In genomic region chr4:119001696-119002095, GRCm38 (mm10) we compare ENCODE assay signal across 32 mouse cellular contexts. TPM values are rescaled to one million over a fixed set of nuclear protein-coding genes. Genes with fewer than 3 reads are reported as not detected.
DNase-seq lines count a peak whose midpoint lies in the region; ATAC-seq and TF ChIP-seq lines count a peak whose summit lies in the region.
"Had no signal": no experiment of that assay in that cellular context is flagged by ENCODE, and none has a peak within 500 bp of the region (broad histone marks: within the 10 kb centered on the region; RNA-seq: fewer than 3 reads in every experiment).

No protein-coding gene starts in this region.

- no peaks in the 10 kb centered on the region for H3K36me3 ChIP-seq in heart, embryonic 14.5 days (ENCODE audit: control insufficient read depth, insufficient read depth, low read length)
- H3K36me3 ChIP-seq in heart, embryonic 10.5 days, result no peaks in the 10 kb centered on the region
- H3K36me3 ChIP-seq in intestine, embryonic 15.5 days, result no peaks in the 10 kb centered on the region
- no peaks in the 10 kb centered on the region for H3K36me3 ChIP-seq in intestine, postnatal 0 days (ENCODE audit: control insufficient read depth, insufficient read depth)
- H3K36me3 ChIP-seq: embryonic facial prominence, embryonic 12.5 days; forebrain, embryonic 12.5 days; hindbrain, embryonic 12.5 days; limb, embryonic 10.5 days; liver, embryonic 15.5 days; lung, embryonic 15.5 days; neural tube, embryonic 12.5 days had no signal

- H3K27me3 ChIP-seq in heart, embryonic 14.5 days (ENCODE audit: control insufficient read depth, insufficient read depth, low read length), result no peaks in the 10 kb centered on the region
- no peaks in the 10 kb centered on the region for H3K27me3 ChIP-seq in heart, embryonic 10.5 days (ENCODE audit: insufficient read depth, poor library complexity, severe bottlenecking)
- H3K27me3 ChIP-seq in intestine, embryonic 15.5 days (replicated peaks), result no peaks in the 10 kb centered on the region
- H3K27me3 ChIP-seq in intestine, postnatal 0 days (replicated peaks; ENCODE audit: control insufficient read depth, insufficient read depth, low read length), result no peaks in the 10 kb centered on the region
- no peaks in the 10 kb centered on the region for H3K27me3 ChIP-seq in Patski
- H3K27me3 ChIP-seq: CH12.LX; embryonic facial prominence, embryonic 12.5 days; hindbrain, embryonic 12.5 days; lung, embryonic 15.5 days; neural tube, embryonic 12.5 days had no signal

- TF ChIP-seq CTCF in intestine, postnatal 0 days (IDR thresholded peaks at IDR 0.05; ENCODE audit: low read depth), result no peak
- no peak for TF ChIP-seq CTCF in Patski (IDR thresholded peaks at IDR 0.05)

- H3K27ac ChIP-seq in heart, embryonic 14.5 days (replicated peaks in 1 of 2; ENCODE audit: control insufficient read depth in 1 of 2, insufficient read depth in 1 of 2, low read depth in 2 of 2, low read length in 2 of 2), result peak overlapping the region; percentile 24 to 32; a peak in 2 of 4 replicates
- H3K27ac ChIP-seq in heart, embryonic 10.5 days, result no peak overlapping the region; the same call in 1 of the 2 replicates
- no peak overlapping the region for H3K27ac ChIP-seq in intestine, embryonic 15.5 days
- H3K27ac ChIP-seq in intestine, postnatal 0 days (ENCODE audit: low read depth, low read length), result no peak overlapping the region
- H3K27ac ChIP-seq: embryonic facial prominence, embryonic 12.5 days; forebrain, embryonic 12.5 days; hindbrain, embryonic 12.5 days; layer of hippocampus, adult 2 months; limb, embryonic 10.5 days; liver, embryonic 15.5 days; lung, embryonic 15.5 days; neural tube, embryonic 12.5 days had no signal

- POLR2A ChIA-PET in Patski (lab: Charles Lee), result no interaction called here

- H3K9me3 ChIP-seq in heart, embryonic 14.5 days (ENCODE audit: control insufficient read depth, low read length), result no peaks in the 10 kb centered on the region
- no peaks in the 10 kb centered on the region for H3K9me3 ChIP-seq in heart, embryonic 10.5 days
- no peaks in the 10 kb centered on the region for H3K9me3 ChIP-seq in intestine, embryonic 15.5 days
- no peaks in the 10 kb centered on the region for H3K9me3 ChIP-seq in intestine, postnatal 0 days (ENCODE audit: control insufficient read depth)
- H3K9me3 ChIP-seq: embryonic facial prominence, embryonic 12.5 days; forebrain, embryonic 12.5 days; hindbrain, embryonic 12.5 days; limb, embryonic 10.5 days; liver, embryonic 15.5 days; lung, embryonic 15.5 days; neural tube, embryonic 12.5 days had no signal

- no peak for ATAC-seq in heart, embryonic 14.5 days (ENCODE audit: insufficient number of reproducible peaks, insufficient read depth, low FRiP score, low read depth)
- ATAC-seq in intestine, embryonic 15.5 days, result no peak
- no peak for ATAC-seq in intestine, postnatal 0 days
- ATAC-seq in Patski, result peak; percentile 55
- ATAC-seq: activated CD4-positive, CD25-positive, alpha-beta regulatory T cell, adult 4 months had no signal

- in situ Hi-C loops in Patski (cut with MboI; ENCODE audit: low pct_unique_long_range_greater_than_20kb), result no loop called here

- H3K4me2 ChIP-seq in heart, embryonic 14.5 days (ENCODE audit: low read length), result peak overlapping the region; percentile 44
- H3K4me2 ChIP-seq in intestine, embryonic 15.5 days (replicated peaks), result no peak overlapping the region
- no peak overlapping the region for H3K4me2 ChIP-seq in intestine, postnatal 0 days (replicated peaks; ENCODE audit: low read depth)
- H3K4me2 ChIP-seq: embryonic facial prominence, embryonic 12.5 days; forebrain, embryonic 12.5 days; hindbrain, embryonic 12.5 days; liver, embryonic 15.5 days; lung, embryonic 15.5 days; neural tube, embryonic 12.5 days had no signal

- H3K9ac ChIP-seq in heart, embryonic 14.5 days (ENCODE audit: low read length), result no peak overlapping the region
- H3K9ac ChIP-seq in intestine, embryonic 15.5 days, result 0 out of 2 replicates have a peak overlapping the region, but pooled peaks have one; percentile 1
- no peak overlapping the region for H3K9ac ChIP-seq in intestine, postnatal 0 days (ENCODE audit: low read depth, low read length)
- H3K9ac ChIP-seq: embryonic facial prominence, embryonic 12.5 days; forebrain, embryonic 12.5 days; hindbrain, embryonic 12.5 days; liver, embryonic 15.5 days; lung, embryonic 15.5 days; neural tube, embryonic 12.5 days had no signal

- H3K4me3 ChIP-seq in heart, embryonic 14.5 days (ENCODE audit: control insufficient read depth in 1 of 2, insufficient read depth in 1 of 2, low read depth in 1 of 2, low read length in 2 of 2), result no peak overlapping the region
- H3K4me3 ChIP-seq in heart, embryonic 10.5 days, result no peak overlapping the region
- H3K4me3 ChIP-seq in intestine, embryonic 15.5 days (replicated peaks), result no peak overlapping the region
- no peak overlapping the region for H3K4me3 ChIP-seq in intestine, postnatal 0 days (ENCODE audit: low read depth, low read length)
- H3K4me3 ChIP-seq: embryonic facial prominence, embryonic 12.5 days; erythroblast, embryonic 14.5 days; forebrain, embryonic 12.5 days; hindbrain, embryonic 12.5 days; layer of hippocampus, adult 2 months; limb, embryonic 10.5 days; liver, embryonic 15.5 days; lung, embryonic 15.5 days; neural tube, embryonic 12.5 days had no signal

- H3K4me1 ChIP-seq in heart, embryonic 14.5 days (ENCODE audit: control insufficient read depth in 2 of 2, insufficient read depth in 2 of 2, low read length in 2 of 2), result peaks cover 10% of the 10 kb centered on the region in 2 experiments; a peak in 3 of 4 replicates
- peaks cover 23% of the 10 kb centered on the region for H3K4me1 ChIP-seq in heart, embryonic 10.5 days
- H3K4me1 ChIP-seq in intestine, embryonic 15.5 days (replicated peaks), result no peaks in the 10 kb centered on the region
- H3K4me1 ChIP-seq in intestine, postnatal 0 days (replicated peaks; ENCODE audit: control insufficient read depth, insufficient read depth, low read length), result no peaks in the 10 kb centered on the region
- H3K4me1 ChIP-seq: embryonic facial prominence, embryonic 12.5 days; forebrain, embryonic 12.5 days; hindbrain, embryonic 12.5 days; limb, embryonic 10.5 days; lung, embryonic 15.5 days; neural tube, embryonic 12.5 days had no signal

- no peak for DNase-seq in heart, embryonic 10.5 days (ENCODE audit: low spot score)
- DNase-seq in Patski (ENCODE audit: low read depth, low spot score), result no peak
- no peak for DNase-seq in lung, postnatal 4 days
- no peak for DNase-seq in kidney, adult 11 months
- DNase-seq: adrenal gland, adult 8-10 months; cerebellum, adult 18-20 months; cerebellum, postnatal 14 days; gastrocnemius, postnatal 36 days; kidney, adult 8-10 months; kidney, postnatal 10 days; liver; lung, postnatal 36 days; midbrain, embryonic 14.5 days; retina, postnatal 1 day; right cerebral cortex, postnatal 25 days; thymus, postnatal 14 days had no signal

- CTCF ChIA-PET in Patski (lab: Charles Lee), result no interaction called here

- 24% methylated on average over 10 of the region's 10 CpGs for WGBS in heart, embryonic 14.5 days
- WGBS in heart, embryonic 10.5 days, result 43% methylated on average over 10 of the region's 10 CpGs
- WGBS in intestine, embryonic 15.5 days, result 50% methylated on average over 10 of the region's 10 CpGs
- 43% methylated on average over 10 of the region's 10 CpGs for WGBS in intestine, postnatal 0 days

RNA-seq across cellular contexts. Expression of gene Lao1, which starts 40.3 kb away (rescaled TPM):
- not detected in 2 replicates for polyA plus RNA-seq in heart, embryonic 14.5 days (2014; fragmentation: Nextera tagmentation; extraction: Ambion mirVana)
- not detected in 2 replicates for polyA plus RNA-seq in heart, embryonic 10.5 days (2016; fragmentation: Nextera tagmentation; extraction: Ambion mirVana)
- not detected in 2 replicates for polyA plus RNA-seq in intestine, embryonic 15.5 days (2015; fragmentation: Nextera tagmentation; extraction: Ambion mirVana)
- polyA plus RNA-seq in intestine, postnatal 0 days (2015; fragmentation: Nextera tagmentation; extraction: Ambion mirVana), result 0.08 and 0.13 TPM in 2 replicates
- not detected for polyA plus RNA-seq in Patski (2021)
- polyA plus RNA-seq: activated CD4-positive, CD25-positive, alpha-beta regulatory T cell, adult 4 months; embryonic facial prominence, embryonic 12.5 days; erythroblast, embryonic 14.5 days; forebrain, embryonic 12.5 days; hindbrain, embryonic 12.5 days; limb, embryonic 10.5 days; liver, embryonic 15.5 days; lung, embryonic 15.5 days; midbrain, embryonic 14.5 days; neural tube, embryonic 12.5 days; spleen, adult 2 months; stomach, embryonic 14.5 days had no signal

Comparison
In these comparisons a context has a peak if more than half of its experiments do, and no peak if none do; other contexts are left out.
1. H3K27ac ChIP-seq: peak in heart, embryonic 14.5 days (2 of 2); none in heart, embryonic 10.5 days (single experiment), intestine, embryonic 15.5 days (single experiment) and intestine, postnatal 0 days (single experiment).